Mouse (Mus musculus) limb, embryonic 11.5 days (tissue): Measurements from ENCODE around the gene Zeb2. TPM values are rescaled to one million over a fixed set of nuclear protein-coding genes. Genes with fewer than 3 reads are reported as not detected.
A peak's percentile ranks its signal among the peaks of the same experiment; 100 is the strongest.

Experiments used
- ATAC-seq: fragments of 200-750 bp; cut with Nextera tagmentation; 2 replicates; pipeline ENCODE4 v1.8.0; 2017; ENCODE audit warnings: low read depth; ENCODE audit not compliant: insufficient number of reproducible peaks, low FRiP score, low TSS enrichment
- DNase-seq: peaks from one replicate; pipeline ENCODE4 v3.0.0-alpha.2; 2015; ENCODE audit warnings: low spot score
- H3K27ac ChIP-seq: fragments of 300-500 bp; sonication (generic); replicated peaks from 2 replicates; pipeline ENCODE4 v1.5.1; 2014; ENCODE audit warnings: low read depth, mild to moderate bottlenecking, low read length
- H3K27me3 ChIP-seq: fragments of 300-500 bp; sonication (generic); 2 replicates; pipeline ENCODE4 v1.6.1; 2014; ENCODE audit warnings: mild to moderate bottlenecking, low read length, mixed read lengths; ENCODE audit not compliant: control insufficient read depth, insufficient read depth
- H3K36me3 ChIP-seq: fragments of 300-500 bp; sonication (generic); 2 replicates; pipeline ENCODE4 v1.6.1; 2014; ENCODE audit warnings: mild to moderate bottlenecking, low read length, moderate library complexity, mixed read lengths; ENCODE audit not compliant: control insufficient read depth, insufficient read depth
- H3K4me1 ChIP-seq: fragments of 300-500 bp; sonication (generic); 2 replicates; pipeline ENCODE4 v1.6.1; 2014; ENCODE audit warnings: low read length, mixed read lengths; ENCODE audit not compliant: control insufficient read depth, insufficient read depth
- H3K4me2 ChIP-seq: fragments of 300-500 bp; sonication (generic); 2 replicates; pipeline ENCODE4 v1.6.1; 2014; ENCODE audit warnings: low read depth, mild to moderate bottlenecking, moderate library complexity; ENCODE audit not compliant: severe bottlenecking
- H3K4me3 ChIP-seq: fragments of 300-500 bp; sonication (generic); 2 replicates; pipeline ENCODE4 v1.5.1; 2014; ENCODE audit warnings: low read depth, low read length
- H3K9ac ChIP-seq: fragments of 300-500 bp; sonication (generic); 2 replicates; pipeline ENCODE4 v1.6.1; 2014; ENCODE audit warnings: mild to moderate bottlenecking, low read length
- H3K9me3 ChIP-seq: fragments of 300-500 bp; sonication (generic); 2 replicates; pipeline ENCODE4 v1.6.1; 2016; ENCODE audit warnings: low read length; ENCODE audit not compliant: control insufficient read depth
- WGBS: fragments of 180-500 bp; shearing (Covaris S2); extraction: QIAGEN DNeasy Blood & Tissue Kit; methylation state at CpG from one replicate; pipeline ENCODE4 v1.1.7; 2014; 5-methylcytosine and 5-hydroxymethylcytosine counted together
- polyA plus RNA-seq: library from polyadenylated mRNA; unstranded; fragments of >200 nt; fragmentation: Nextera tagmentation; extraction: Ambion mirVana; gene quantifications from 2 replicates; pipeline ENCODE4 v1.2.1, GENCODE M21; 2014

The Zeb2 gene
- polyA plus RNA-seq, 1 experiment from 2014 or later = 7.6 TPM

GRCm38 (mm10) chr2:45073025-45073424 is 44.2 kb downstream of the Zeb2 start:
- DNase-seq (no peak), ATAC-seq (no peak)
- no peak overlapping the region for H3K4me3 ChIP-seq
- H3K27me3 ChIP-seq = no peaks in the 10 kb centered on the region
- H3K27ac ChIP-seq = no peak overlapping the region
- no peaks in the 10 kb centered on the region for H3K9me3 ChIP-seq
- H3K36me3 ChIP-seq = no peaks in the 10 kb centered on the region
- peaks cover 10% of the 10 kb centered on the region for H3K4me1 ChIP-seq
- H3K4me2 ChIP-seq = no peak overlapping the region
- H3K9ac ChIP-seq = no peak overlapping the region
- WGBS = 27% methylated on average over 6 of the region's 6 CpGs

- Histone ChIP-seq H3K9me3 (no peaks in the 10 kb centered on the region), H3K4me2 (no peak overlapping the region), H3K9ac (no peak overlapping the region), H3K36me3 (no peaks in the 10 kb centered on the region), H3K27me3 (no peaks in the 10 kb centered on the region), H3K4me1 (peaks cover 16% of the 10 kb centered on the region), H3K4me3 (no peak overlapping the region), H3K27ac (no peak overlapping the region)
- DNase-seq = no peak
- 46% methylated on average over 5 of the region's 5 CpGs for WGBS
- ATAC-seq = no peak
These were observed 45.9 kb downstream of the Zeb2 start for GRCm38 (mm10) chr2:45071296-45071695.

- H3K4me2 ChIP-seq = no peak overlapping the region
- WGBS = 9% methylated on average over 6 of the region's 6 CpGs
- peaks cover 16% of the 10 kb centered on the region for H3K4me1 ChIP-seq
- H3K9me3 ChIP-seq = no peaks in the 10 kb centered on the region
- H3K4me3 ChIP-seq = no peak overlapping the region
- DNase-seq = no peak
- no peak overlapping the region for H3K9ac ChIP-seq
- no peak overlapping the region for H3K27ac ChIP-seq
- ATAC-seq = no peak
- H3K36me3 ChIP-seq = no peaks in the 10 kb centered on the region
- H3K27me3 ChIP-seq = no peaks in the 10 kb centered on the region
These were observed 46.5 kb downstream of the Zeb2 start for GRCm38 (mm10) chr2:45070612-45071276.

- H3K9ac ChIP-seq = no peak overlapping the region
- ATAC-seq = no peak
- no peaks in the 10 kb centered on the region for H3K36me3 ChIP-seq
- H3K27me3 ChIP-seq = no peaks in the 10 kb centered on the region
- peaks cover 16% of the 10 kb centered on the region for H3K4me1 ChIP-seq
- H3K27ac ChIP-seq = no peak overlapping the region
- no peaks in the 10 kb centered on the region for H3K9me3 ChIP-seq
- WGBS = 92% methylated on average over 7 of the region's 7 CpGs
- H3K4me3 ChIP-seq = no peak overlapping the region
- DNase-seq = no peak
- H3K4me2 ChIP-seq = no peak overlapping the region
These were observed 48.2 kb downstream of the Zeb2 start for GRCm38 (mm10) chr2:45068792-45069550.

- peak; percentile 57; the same call in 1 of the 2 replicates for ATAC-seq
- peaks cover 12% of the 10 kb centered on the region for H3K4me1 ChIP-seq
These were observed 50.1 kb downstream of the Zeb2 start for GRCm38 (mm10) chr2:45067116-45067515.

GRCm38 (mm10) chr2:45063300-45063890 is 53.8 kb downstream of the Zeb2 start:
- ATAC-seq (no peak), DNase-seq (no peak)
- Histone ChIP-seq H3K27ac (no peak overlapping the region), H3K36me3 (no peaks in the 10 kb centered on the region), H3K9me3 (no peaks in the 10 kb centered on the region), H3K27me3 (no peaks in the 10 kb centered on the region), H3K4me1 (peaks cover 6% of the 10 kb centered on the region; the same call in 1 of the 2 replicates), H3K4me2 (no peak overlapping the region), H3K9ac (no peak overlapping the region), H3K4me3 (no peak overlapping the region)
- WGBS = 25% methylated on average over 7 of the region's 7 CpGs

More at GRCm38 (mm10) chr2:45067116-45067515, 50.1 kb downstream of the Zeb2 start:
- DNase-seq = no peak
- no peak overlapping the region for H3K4me2 ChIP-seq
- no peak overlapping the region for H3K9ac ChIP-seq
- no peaks in the 10 kb centered on the region for H3K27me3 ChIP-seq
- no peak overlapping the region for H3K27ac ChIP-seq
- H3K36me3 ChIP-seq = no peaks in the 10 kb centered on the region
- H3K4me3 ChIP-seq = no peak overlapping the region
- no peaks in the 10 kb centered on the region for H3K9me3 ChIP-seq
- 15% methylated on average over 5 of the region's 5 CpGs for WGBS

GRCm38 (mm10) chr2:45062136-45062535 is 55.1 kb downstream of the Zeb2 start:
- Histone ChIP-seq H3K27ac (no peak overlapping the region), H3K36me3 (no peaks in the 10 kb centered on the region), H3K9ac (no peak overlapping the region), H3K4me2 (no peak overlapping the region), H3K27me3 (no peaks in the 10 kb centered on the region), H3K4me1 (peaks cover 2% of the 10 kb centered on the region; the same call in 1 of the 2 replicates), H3K9me3 (no peaks in the 10 kb centered on the region), H3K4me3 (no peak overlapping the region)
- ATAC-seq = no peak
- DNase-seq = no peak
- WGBS = 75% methylated on average over 6 of the region's 6 CpGs

- H3K27ac ChIP-seq = no peak overlapping the region
- DNase-seq (no peak), ATAC-seq (no peak)
- H3K4me1 ChIP-seq = no peaks in the 10 kb centered on the region
- H3K4me2 ChIP-seq = no peak overlapping the region
- H3K4me3 ChIP-seq = no peak overlapping the region
- H3K27me3 ChIP-seq = no peaks in the 10 kb centered on the region
- H3K36me3 ChIP-seq = no peaks in the 10 kb centered on the region
- no peaks in the 10 kb centered on the region for H3K9me3 ChIP-seq
- H3K9ac ChIP-seq = no peak overlapping the region
- 78% methylated on average over 4 of the region's 4 CpGs for WGBS
These were observed 56.4 kb downstream of the Zeb2 start for GRCm38 (mm10) chr2:45060768-45061167.
